Mouse (Mus musculus) kidney, embryonic 14.5 days (tissue): Measurements from ENCODE around the gene Tsga13. TPM values are rescaled to one million over a fixed set of nuclear protein-coding genes. Genes with fewer than 3 reads are reported as not detected.

Experiments
- ATAC-seq: fragments of 200-750 bp; cut with Nextera tagmentation; 2 replicates; pipeline ENCODE4 v1.8.0; 2017; ENCODE audit warnings: moderate number of reproducible peaks, mild to moderate bottlenecking, moderate TSS enrichment, moderate library complexity; ENCODE audit not compliant: low FRiP score, low TSS enrichment
- H3K27ac ChIP-seq: fragments of 300-500 bp; sonication (generic); 2 replicates; pipeline ENCODE4 v1.5.1; 2014; ENCODE audit warnings: low read depth, mild to moderate bottlenecking, low read length, moderate library complexity, mixed read lengths
- H3K27me3 ChIP-seq: fragments of 300-500 bp; sonication (generic); 2 replicates; pipeline ENCODE4 v1.6.1; 2014; ENCODE audit warnings: mild to moderate bottlenecking, low read length; ENCODE audit not compliant: control insufficient read depth, insufficient read depth
- H3K36me3 ChIP-seq: fragments of 300-500 bp; sonication (generic); 2 replicates; pipeline ENCODE4 v1.6.1; 2014; ENCODE audit warnings: low read length, mixed read lengths; ENCODE audit not compliant: control insufficient read depth, insufficient read depth
- H3K4me1 ChIP-seq: fragments of 300-500 bp; sonication (generic); 2 replicates; pipeline ENCODE4 v1.6.1; 2014; ENCODE audit warnings: low read length, mixed read lengths; ENCODE audit not compliant: control insufficient read depth, insufficient read depth
- H3K4me2 ChIP-seq: fragments of 300-500 bp; sonication (generic); replicated peaks from 2 replicates; pipeline ENCODE4 v1.6.1; 2014; ENCODE audit warnings: low read depth, mild to moderate bottlenecking, low read length
- H3K4me3 ChIP-seq: fragments of 300-500 bp; sonication (generic); 2 replicates; pipeline ENCODE4 v1.5.1; 2014; ENCODE audit warnings: mild to moderate bottlenecking, low read length
- H3K9ac ChIP-seq: fragments of 300-500 bp; sonication (generic); 2 replicates; pipeline ENCODE4 v1.6.1; 2014; ENCODE audit warnings: low read depth, mild to moderate bottlenecking, low read length, moderate library complexity
- H3K9me3 ChIP-seq: fragments of 300-500 bp; sonication (generic); 2 replicates; pipeline ENCODE4 v1.6.1; 2016; ENCODE audit warnings: low read length; ENCODE audit not compliant: control insufficient read depth
- WGBS: fragments of 180-500 bp; shearing (Covaris S2); extraction: QIAGEN DNeasy Blood & Tissue Kit; methylation state at CpG from one replicate; pipeline ENCODE4 v1.1.7; 2014; 5-methylcytosine and 5-hydroxymethylcytosine counted together
- polyA plus RNA-seq: library from polyadenylated mRNA; unstranded; fragments of >200 nt; fragmentation: Nextera tagmentation; extraction: Ambion mirVana; gene quantifications from 2 replicates; pipeline ENCODE4 v1.2.1, GENCODE M21; 2014

Gene Tsga13
- 0.38 and 1.3 TPM in 2 replicates for polyA plus RNA-seq

GRCm38 (mm10) chr6:30915473-30915872 lies at the start of gene Tsga13:
Tsga13 (minus strand) TSS chr6:30915573.
- Histone ChIP-seq H3K4me1 (no peaks in the 10 kb centered on the region), H3K9ac (no peak within 1 kb of the TSS), H3K4me2 (no peak within 1 kb of the TSS), H3K27ac (no peak within 1 kb of the TSS), H3K4me3 (no peak within 1 kb of the TSS), H3K36me3 (no peaks in the 10 kb centered on the region), H3K9me3 (no peaks in the 10 kb centered on the region), H3K27me3 (no peaks in the 10 kb centered on the region)
- ATAC-seq = no peak
- WGBS = 89% methylated on average over 2 of the region's 2 CpGs

- no peaks in the 10 kb centered on the region for H3K4me1 ChIP-seq
- H3K9me3 ChIP-seq = peaks cover 30% of the 10 kb centered on the region
- ATAC-seq = 0 out of 2 replicates have a peak, but pooled peaks have one; percentile 69
- H3K36me3 ChIP-seq = no peaks in the 10 kb centered on the region
- H3K9ac ChIP-seq = peak within 1 kb of the TSS; percentile 25; the same call in 1 of the 2 replicates
- 1% methylated on average over 66 of the region's 75 CpGs for WGBS
- H3K27me3 ChIP-seq = peaks cover 36% of the 10 kb centered on the region
- peak within 1 kb of the TSS; percentile 54 for H3K4me3 ChIP-seq
- peak within 1 kb of the TSS; percentile 62 for H3K4me2 ChIP-seq
- H3K27ac ChIP-seq = no peak within 1 kb of the TSS
These were observed 43.6 kb upstream of the Tsga13 start, which contains the start of gene Klf14 for GRCm38 (mm10) chr6:30958736-30959540. Klf14 (minus strand) TSS chr6:30959078.

- Histone ChIP-seq H3K27ac (no peak overlapping the region), H3K9ac (no peak overlapping the region), H3K4me1 (no peaks in the 10 kb centered on the region), H3K4me2 (peak overlapping the region; percentile 62), H3K4me3 (peak overlapping the region; percentile 54), H3K9me3 (peaks cover 30% of the 10 kb centered on the region), H3K27me3 (peaks cover 36% of the 10 kb centered on the region), H3K36me3 (no peaks in the 10 kb centered on the region)
- 4% methylated on average over 84 of the region's 84 CpGs for WGBS
- ATAC-seq = peak; percentile 32; the same call in 1 of the 2 replicates
These were observed 42.7 kb upstream of the Tsga13 start for GRCm38 (mm10) chr6:30957784-30958735.

- 18% methylated on average over 5 of the region's 5 CpGs for WGBS
- no peak overlapping the region for H3K4me2 ChIP-seq
These were observed 23.9 kb upstream of the Tsga13 start for GRCm38 (mm10) chr6:30939264-30939663.

GRCm38 (mm10) chr6:30922821-30923220 lies 7.4 kb upstream of the Tsga13 start:
- peaks cover 3% of the 10 kb centered on the region for H3K4me1 ChIP-seq
- no peak overlapping the region for H3K4me2 ChIP-seq
- no peaks in the 10 kb centered on the region for H3K36me3 ChIP-seq
- no peak overlapping the region for H3K27ac ChIP-seq
- 47% methylated on average over 2 of the region's 2 CpGs for WGBS
- ATAC-seq = no peak
- H3K9me3 ChIP-seq = no peaks in the 10 kb centered on the region
- H3K9ac ChIP-seq = no peak overlapping the region
- H3K4me3 ChIP-seq = no peak overlapping the region
- no peaks in the 10 kb centered on the region for H3K27me3 ChIP-seq

More at GRCm38 (mm10) chr6:30939264-30939663, 23.9 kb upstream of the Tsga13 start:
- ATAC-seq = 0 out of 2 replicates have a peak, but pooled peaks have one; percentile 55
- H3K36me3 ChIP-seq = no peaks in the 10 kb centered on the region
- no peak overlapping the region for H3K27ac ChIP-seq
- H3K4me3 ChIP-seq = no peak overlapping the region
- H3K9me3 ChIP-seq = no peaks in the 10 kb centered on the region
- no peaks in the 10 kb centered on the region for H3K4me1 ChIP-seq
- H3K9ac ChIP-seq = no peak overlapping the region
- H3K27me3 ChIP-seq = no peaks in the 10 kb centered on the region

- no peak overlapping the region for H3K4me2 ChIP-seq
- no peak overlapping the region for H3K27ac ChIP-seq
- 41% methylated on average over 10 of the region's 11 CpGs for WGBS
- no peak overlapping the region for H3K9ac ChIP-seq
- H3K4me3 ChIP-seq = no peak overlapping the region
- H3K27me3 ChIP-seq = no peaks in the 10 kb centered on the region
- H3K9me3 ChIP-seq = no peaks in the 10 kb centered on the region
- H3K4me1 ChIP-seq = peaks cover 3% of the 10 kb centered on the region
- no peak for ATAC-seq
- H3K36me3 ChIP-seq = no peaks in the 10 kb centered on the region
These were observed 6.5 kb upstream of the Tsga13 start for GRCm38 (mm10) chr6:30921826-30922225.

- WGBS = 35% methylated on average over 21 of the region's 21 CpGs
- Histone ChIP-seq H3K9ac (no peak overlapping the region), H3K4me2 (peak overlapping the region; percentile 33), H3K4me3 (peak overlapping the region; percentile 13; the same call in 1 of the 2 replicates), H3K36me3 (no peaks in the 10 kb centered on the region), H3K9me3 (no peaks in the 10 kb centered on the region), H3K27me3 (no peaks in the 10 kb centered on the region), H3K4me1 (peaks cover 3% of the 10 kb centered on the region), H3K27ac (no peak overlapping the region)
- ATAC-seq = 0 out of 2 replicates have a peak, but pooled peaks have one; percentile 64
These were observed 5.7 kb upstream of the Tsga13 start for GRCm38 (mm10) chr6:30920834-30921675.

GRCm38 (mm10) chr6:30907970-30908369 lies 7.4 kb downstream of the Tsga13 start:
- Histone ChIP-seq H3K36me3 (no peaks in the 10 kb centered on the region), H3K4me2 (no peak overlapping the region), H3K27ac (no peak overlapping the region), H3K27me3 (no peaks in the 10 kb centered on the region), H3K4me1 (no peaks in the 10 kb centered on the region), H3K9me3 (no peaks in the 10 kb centered on the region), H3K4me3 (no peak overlapping the region), H3K9ac (no peak overlapping the region)
- no peak for ATAC-seq
- WGBS = 60% methylated on average over 3 of the region's 3 CpGs
